Mouse (Mus musculus): ENCODE data around the gene Ugcg. TPM values are rescaled to one million over a fixed set of nuclear protein-coding genes. Genes with fewer than 3 reads are reported as not detected.

The Ugcg gene
- polyA plus RNA-seq, 1 experiment: 10.9 TPM

GRCm38 (mm10) chr4:59189546-59190237 is 635 bp downstream of the Ugcg start:
- DNase-seq (ENCODE audit: low read depth): no peak

- no peak for DNase-seq (ENCODE audit: low read depth)
Observed at GRCm38 (mm10) chr4:59190650-59191424, 1.8 kb downstream of the Ugcg start.

- DNase-seq (ENCODE audit: low read depth): no peak
Observed at GRCm38 (mm10) chr4:59194731-59195496, 5.9 kb downstream of the Ugcg start.

- no peak for DNase-seq (ENCODE audit: low read depth)
Observed at GRCm38 (mm10) chr4:59196346-59197077, 7.5 kb downstream of the Ugcg start.

- no peak for DNase-seq (ENCODE audit: low read depth)
Observed at GRCm38 (mm10) chr4:59197078-59197424, 8.0 kb downstream of the Ugcg start.

GRCm38 (mm10) chr4:59197462-59197861 is 8.4 kb downstream of the Ugcg start:
- DNase-seq (ENCODE audit: low read depth): no peak

- DNase-seq (ENCODE audit: low read depth): no peak
Observed at GRCm38 (mm10) chr4:59199341-59199740, 10.3 kb downstream of the Ugcg start.

- DNase-seq (ENCODE audit: low read depth): no peak
Observed at GRCm38 (mm10) chr4:59199805-59200204, 10.7 kb downstream of the Ugcg start.

- DNase-seq (ENCODE audit: low read depth): no peak
Observed at GRCm38 (mm10) chr4:59200636-59201035, 11.6 kb downstream of the Ugcg start.

- DNase-seq (ENCODE audit: low read depth): no peak
Observed at GRCm38 (mm10) chr4:59204616-59205015, 15.6 kb downstream of the Ugcg start.

GRCm38 (mm10) chr4:59205758-59206340 is 16.8 kb downstream of the Ugcg start:
- no peak for DNase-seq (ENCODE audit: low read depth)

- no peak for DNase-seq (ENCODE audit: low read depth)
Observed at GRCm38 (mm10) chr4:59206600-59206999, 17.5 kb downstream of the Ugcg start.

- DNase-seq (ENCODE audit: low read depth): no peak
Observed at GRCm38 (mm10) chr4:59208607-59209006, 19.6 kb downstream of the Ugcg start.

GRCm38 (mm10) chr4:59211181-59211580 is 22.1 kb downstream of the Ugcg start:
- DNase-seq (ENCODE audit: low read depth): no peak

GRCm38 (mm10) chr4:59213833-59214232 is 24.8 kb downstream of the Ugcg start:
- no peak for DNase-seq (ENCODE audit: low read depth)

GRCm38 (mm10) chr4:59214695-59215094 is 25.6 kb downstream of the Ugcg start:
- no peak for DNase-seq (ENCODE audit: low read depth)

- DNase-seq (ENCODE audit: low read depth): no peak
Observed at GRCm38 (mm10) chr4:59215585-59215984, 26.5 kb downstream of the Ugcg start.

GRCm38 (mm10) chr4:59217101-59217500 is 28.0 kb downstream of the Ugcg start:
- DNase-seq (ENCODE audit: low read depth): no peak

- no peak for DNase-seq (ENCODE audit: low read depth)
Observed at GRCm38 (mm10) chr4:59218154-59218553, 29.1 kb downstream of the Ugcg start.

- no peak for DNase-seq (ENCODE audit: low read depth)
Observed at GRCm38 (mm10) chr4:59222226-59222625, 33.2 kb downstream of the Ugcg start.

GRCm38 (mm10) chr4:59223055-59223615 is 34.1 kb downstream of the Ugcg start:
- DNase-seq (ENCODE audit: low read depth): no peak

Data from gonadal fat pad, adult 2 months (tissue).